Mouse (Mus musculus) forebrain, embryonic 11.5 days (tissue): ENCODE measurements around the gene Atxn1. TPM values are rescaled to one million over a fixed set of nuclear protein-coding genes. Genes with fewer than 3 reads are reported as not detected.

Source experiments
- ATAC-seq: fragments of 200-750 bp; cut with Nextera tagmentation; replicated peaks from 2 replicates; pipeline ENCODE4 v1.8.0; 2017; ENCODE audit warnings: moderate TSS enrichment; ENCODE audit not compliant: low FRiP score
- DNase-seq: peaks from one replicate; pipeline ENCODE4 v3.0.0-alpha.2; 2017; ENCODE audit warnings: low spot score
- H3K27ac ChIP-seq: fragments of 300-500 bp; sonication (generic); 2 replicates; pipeline ENCODE4 v1.5.1; 2014; ENCODE audit warnings: low read depth, low read length
- H3K27me3 ChIP-seq: fragments of 300-500 bp; sonication (generic); 2 replicates; pipeline ENCODE4 v1.6.1; 2014; ENCODE audit warnings: mild to moderate bottlenecking, low read length, mixed read lengths; ENCODE audit not compliant: control insufficient read depth, insufficient read depth
- H3K36me3 ChIP-seq: fragments of 300-500 bp; sonication (generic); 2 replicates; pipeline ENCODE4 v1.6.1; 2014; ENCODE audit warnings: mild to moderate bottlenecking, low read length, moderate library complexity, mixed read lengths; ENCODE audit not compliant: control insufficient read depth, insufficient read depth
- H3K4me1 ChIP-seq: fragments of 300-500 bp; sonication (generic); replicated peaks from 2 replicates; pipeline ENCODE4 v1.6.1; 2014; ENCODE audit warnings: low read length, mixed read lengths; ENCODE audit not compliant: control insufficient read depth, insufficient read depth
- H3K4me2 ChIP-seq: fragments of 300-500 bp; sonication (generic); 2 replicates; pipeline ENCODE4 v1.6.1; 2014; ENCODE audit warnings: low read depth, mild to moderate bottlenecking, low read length, moderate library complexity, mixed read lengths; ENCODE audit not compliant: severe bottlenecking
- H3K4me3 ChIP-seq: fragments of 300-500 bp; sonication (generic); 2 replicates; pipeline ENCODE4 v1.5.1; 2014; ENCODE audit warnings: low read depth, low read length
- H3K9ac ChIP-seq: fragments of 300-500 bp; sonication (generic); 2 replicates; pipeline ENCODE4 v1.6.1; 2014; ENCODE audit warnings: low read length
- H3K9me3 ChIP-seq: fragments of 300-500 bp; sonication (generic); 2 replicates; pipeline ENCODE4 v1.6.1; 2016; ENCODE audit warnings: low read length, mixed read lengths; ENCODE audit not compliant: control insufficient read depth
- WGBS: fragments of 180-500 bp; shearing (Covaris S2); extraction: QIAGEN DNeasy Blood & Tissue Kit; methylation state at CpG from one replicate; pipeline ENCODE4 v1.1.7; 2014; 5-methylcytosine and 5-hydroxymethylcytosine counted together
- polyA plus RNA-seq: library from polyadenylated mRNA; unstranded; fragments of >200 nt; fragmentation: Nextera tagmentation; extraction: Ambion mirVana; gene quantifications from 2 replicates; pipeline ENCODE4 v1.2.1, GENCODE M21; 2014

Gene Atxn1
- polyA plus RNA-seq, 1 experiment from 2014 or later, result 3.3 TPM

DNA sequence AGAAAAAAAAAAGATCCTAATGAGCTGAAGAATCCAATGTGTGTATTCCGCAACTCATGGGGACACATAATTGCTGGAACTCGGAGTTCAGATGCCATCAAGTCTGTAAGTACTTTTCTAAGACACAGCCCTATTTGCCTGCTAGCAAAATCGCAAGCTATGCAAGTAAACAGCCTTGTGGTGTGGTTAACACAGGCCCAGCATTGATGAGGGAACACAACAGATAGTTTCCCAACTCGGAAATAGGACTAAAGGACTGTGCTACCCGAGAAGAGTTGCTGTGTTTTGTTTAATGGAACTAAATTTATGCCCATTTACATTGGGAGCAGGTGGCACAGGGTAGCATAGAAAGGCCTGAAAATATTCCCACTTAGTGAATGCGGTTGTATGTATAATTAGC is 214.2 kb downstream of the Atxn1 start:
- Histone ChIP-seq H3K27me3 (no peaks in the 10 kb centered on the region), H3K4me3 (no peak overlapping the region), H3K4me2 (no peak overlapping the region), H3K4me1 (no peaks in the 10 kb centered on the region), H3K36me3 (no peaks in the 10 kb centered on the region), H3K9ac (no peak overlapping the region), H3K27ac (no peak overlapping the region), H3K9me3 (no peaks in the 10 kb centered on the region)
- ATAC-seq (no peak), DNase-seq (no peak)
- WGBS, result 71% methylated on average over 6 of the region's 6 CpGs

DNA sequence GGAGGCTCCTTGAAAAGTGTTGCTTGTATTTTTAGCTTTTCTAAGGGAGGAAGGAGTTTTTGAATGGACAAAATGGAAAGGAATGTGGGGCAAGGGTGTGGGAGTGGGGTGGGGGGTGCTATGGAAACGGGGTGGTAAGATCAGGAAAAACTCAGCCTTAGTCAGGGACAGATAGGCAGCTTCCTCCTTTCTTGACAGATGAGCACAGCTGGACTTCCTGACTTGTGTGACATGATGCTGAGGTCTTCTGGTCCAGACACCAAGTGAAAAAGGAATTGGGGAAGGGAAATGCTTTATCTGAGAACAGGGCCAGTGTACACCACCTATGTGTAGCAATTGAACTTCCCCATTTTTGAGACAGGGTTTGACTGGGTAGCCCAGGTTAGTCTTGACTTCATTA is 214.9 kb downstream of the Atxn1 start:
- H3K36me3 ChIP-seq, result no peaks in the 10 kb centered on the region
- no peaks in the 10 kb centered on the region for H3K27me3 ChIP-seq
- H3K4me2 ChIP-seq, result no peak overlapping the region
- H3K4me3 ChIP-seq, result no peak overlapping the region
- WGBS, result 67% methylated on average over 1 of the region's 1 CpGs
- H3K4me1 ChIP-seq, result no peaks in the 10 kb centered on the region
- no peak overlapping the region for H3K27ac ChIP-seq
- no peak overlapping the region for H3K9ac ChIP-seq
- ATAC-seq (no peak), DNase-seq (no peak)
- no peaks in the 10 kb centered on the region for H3K9me3 ChIP-seq

DNA sequence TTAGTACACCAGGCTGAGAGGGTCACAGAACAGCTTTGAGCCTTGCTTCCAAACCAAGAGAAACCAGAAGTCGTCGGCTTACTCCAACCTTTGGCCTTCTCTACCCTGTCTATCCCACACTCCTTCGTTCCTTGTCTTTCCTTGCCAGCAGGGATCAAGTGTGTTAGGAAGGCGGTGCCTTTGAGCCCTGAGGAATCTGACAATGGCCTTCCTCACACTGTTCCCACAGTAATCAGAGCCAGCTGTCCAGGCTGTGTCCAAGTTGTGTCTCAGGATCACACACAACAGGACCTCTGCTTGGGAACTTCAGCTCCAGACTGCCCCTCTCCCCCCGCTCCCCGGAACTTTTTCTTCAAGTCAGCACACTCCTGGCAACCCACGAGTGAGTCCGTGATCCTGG is 215.6 kb downstream of the Atxn1 start:
- 82% methylated on average over 8 of the region's 8 CpGs for WGBS
- no peak for DNase-seq
- H3K4me1 ChIP-seq, result no peaks in the 10 kb centered on the region

DNA sequence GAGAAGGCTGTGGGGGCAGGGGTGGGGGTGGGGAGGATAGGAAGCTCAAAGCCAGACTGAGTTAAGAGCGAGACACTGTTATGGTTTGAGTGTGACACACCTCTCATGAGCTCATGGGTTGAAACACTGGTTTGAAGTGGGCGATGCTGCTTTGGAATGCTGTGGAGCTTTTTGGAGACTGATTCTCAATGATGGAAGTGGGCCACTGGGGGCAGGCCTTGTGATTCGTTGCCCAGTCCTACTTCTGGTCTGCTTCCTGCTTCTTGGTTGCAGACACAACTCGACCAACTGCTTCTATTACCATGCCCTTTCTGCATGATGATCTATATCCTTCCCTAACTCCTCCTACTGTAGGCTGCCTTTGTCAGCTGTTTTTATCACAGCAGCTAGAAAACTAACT is 216.1 kb downstream of the Atxn1 start:
- Histone ChIP-seq H3K4me3 (no peak overlapping the region), H3K4me1 (no peaks in the 10 kb centered on the region), H3K27ac (no peak overlapping the region), H3K9me3 (no peaks in the 10 kb centered on the region), H3K9ac (no peak overlapping the region), H3K4me2 (no peak overlapping the region), H3K36me3 (no peaks in the 10 kb centered on the region), H3K27me3 (no peaks in the 10 kb centered on the region)
- WGBS, result 82% methylated on average over 4 of the region's 4 CpGs
- no peak for ATAC-seq
- DNase-seq, result no peak

More for the DNA sequence above, 215.6 kb downstream of the Atxn1 start:
- no peak overlapping the region for H3K27ac ChIP-seq
- H3K36me3 ChIP-seq, result no peaks in the 10 kb centered on the region
- H3K9ac ChIP-seq, result no peak overlapping the region
- H3K9me3 ChIP-seq, result no peaks in the 10 kb centered on the region
- ATAC-seq, result no peak
- no peaks in the 10 kb centered on the region for H3K27me3 ChIP-seq
- H3K4me3 ChIP-seq, result no peak overlapping the region
- no peak overlapping the region for H3K4me2 ChIP-seq

DNA sequence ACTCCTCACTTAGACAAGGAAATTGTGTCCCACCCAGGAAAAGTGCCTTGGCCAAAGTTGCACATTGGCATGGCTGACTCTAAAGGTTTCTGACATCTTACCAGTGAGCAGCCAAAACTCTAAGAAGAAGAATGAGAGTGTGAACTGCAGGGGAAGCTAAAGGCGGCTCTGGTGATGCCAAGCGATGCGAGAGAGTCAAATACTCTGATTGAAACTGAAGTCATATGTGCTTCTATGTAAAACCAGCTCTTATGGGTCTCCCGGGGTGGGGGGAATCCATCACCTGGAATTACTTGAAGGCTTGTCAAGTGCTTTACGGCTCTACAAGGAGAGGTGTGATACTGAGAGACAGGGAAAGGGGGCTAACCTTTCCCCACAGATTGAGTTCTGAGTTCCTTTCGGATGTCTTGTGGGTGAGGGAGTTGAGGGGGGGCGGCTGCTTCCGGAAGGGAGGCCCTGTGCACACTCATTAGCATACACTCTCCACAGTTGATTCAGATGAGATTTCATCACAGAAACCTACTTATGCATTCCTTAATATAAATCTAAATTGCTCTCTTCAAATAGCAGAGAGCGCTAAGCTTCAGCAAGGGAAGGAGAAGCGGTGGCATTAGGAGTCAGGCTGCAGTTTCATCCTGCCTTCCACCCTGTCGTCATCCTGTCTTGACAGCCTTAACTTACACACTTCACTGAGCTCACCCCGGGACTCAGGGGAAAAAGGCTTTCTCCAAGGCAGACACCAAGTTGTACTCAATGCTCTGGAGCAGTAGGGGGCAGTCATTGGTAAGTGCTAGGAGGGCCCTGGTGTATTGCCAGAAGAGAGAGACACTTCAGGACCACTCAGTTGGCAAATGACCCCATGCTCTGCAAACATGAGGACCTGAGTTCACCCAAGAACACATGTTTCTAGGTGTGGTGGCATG is 218.7 kb downstream of the Atxn1 start:
- no peak for ATAC-seq
- Histone ChIP-seq H3K36me3 (no peaks in the 10 kb centered on the region), H3K9me3 (no peaks in the 10 kb centered on the region), H3K9ac (no peak overlapping the region), H3K27ac (no peak overlapping the region), H3K27me3 (no peaks in the 10 kb centered on the region), H3K4me1 (no peaks in the 10 kb centered on the region), H3K4me2 (no peak overlapping the region), H3K4me3 (no peak overlapping the region)
- DNase-seq, result no peak
- 72% methylated on average over 12 of the region's 12 CpGs for WGBS

DNA sequence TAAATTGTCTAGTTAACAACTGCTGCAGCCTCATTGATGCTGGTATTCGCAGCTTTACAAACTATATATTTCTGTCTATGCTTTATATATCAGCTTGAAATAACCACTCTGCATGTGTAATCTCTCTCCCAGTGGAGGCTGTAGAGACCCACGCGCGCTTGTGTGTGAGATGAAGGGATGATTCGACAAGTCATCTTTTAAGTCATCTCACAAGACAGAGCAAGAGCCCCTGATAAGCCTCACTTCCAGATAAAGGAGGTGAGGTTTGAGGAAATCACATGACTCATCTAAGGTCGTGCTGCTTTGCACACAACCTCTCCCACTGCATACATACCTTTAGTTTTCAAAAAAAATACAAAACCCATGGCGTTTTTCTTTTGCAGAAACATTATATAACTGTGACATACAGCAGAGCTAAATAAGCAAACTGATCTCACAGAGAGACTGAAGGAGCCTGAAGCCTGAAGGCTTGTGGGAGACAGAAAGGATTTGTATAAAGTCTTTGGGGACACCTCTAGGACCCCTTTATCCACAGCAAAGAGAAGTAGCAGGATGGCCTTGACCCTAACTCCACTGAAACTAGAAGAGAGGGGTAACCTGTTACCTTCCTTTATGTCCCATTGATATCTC is 219.9 kb downstream of the Atxn1 start:
- ATAC-seq, result no peak
- no peaks in the 10 kb centered on the region for H3K9me3 ChIP-seq

DNA sequence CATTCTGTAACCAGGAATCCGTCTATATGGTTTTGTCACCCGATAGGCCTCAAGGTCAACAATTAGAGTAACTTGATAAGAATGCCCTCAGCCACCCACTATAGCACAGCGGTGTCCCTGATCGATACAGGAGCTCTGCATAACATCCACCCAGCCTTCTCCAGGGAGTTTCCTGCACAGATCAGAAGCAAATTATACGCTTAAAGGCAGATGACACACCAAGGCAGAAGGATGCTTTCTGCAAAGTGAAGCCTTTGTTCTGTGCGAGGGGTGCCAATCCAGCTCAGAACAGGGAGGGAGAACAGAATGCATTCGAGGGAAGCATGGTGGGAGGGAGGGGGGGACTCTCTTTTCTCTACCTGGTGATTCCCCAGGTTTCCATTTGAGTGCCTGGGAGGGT is 221.0 kb downstream of the Atxn1 start:
- Histone ChIP-seq H3K4me3 (no peak overlapping the region), H3K4me2 (no peak overlapping the region), H3K4me1 (no peaks in the 10 kb centered on the region), H3K27me3 (no peaks in the 10 kb centered on the region), H3K9ac (no peak overlapping the region), H3K36me3 (no peaks in the 10 kb centered on the region), H3K9me3 (no peaks in the 10 kb centered on the region), H3K27ac (no peak overlapping the region)
- ATAC-seq (no peak), DNase-seq (no peak)
- 55% methylated on average over 7 of the region's 7 CpGs for WGBS

More for the DNA sequence above, 219.9 kb downstream of the Atxn1 start:
- Histone ChIP-seq H3K27me3 (no peaks in the 10 kb centered on the region), H3K27ac (no peak overlapping the region), H3K36me3 (no peaks in the 10 kb centered on the region), H3K9ac (no peak overlapping the region), H3K4me1 (no peaks in the 10 kb centered on the region), H3K4me3 (no peak overlapping the region), H3K4me2 (no peak overlapping the region)
- 90% methylated on average over 7 of the region's 7 CpGs for WGBS
- DNase-seq, result no peak

DNA sequence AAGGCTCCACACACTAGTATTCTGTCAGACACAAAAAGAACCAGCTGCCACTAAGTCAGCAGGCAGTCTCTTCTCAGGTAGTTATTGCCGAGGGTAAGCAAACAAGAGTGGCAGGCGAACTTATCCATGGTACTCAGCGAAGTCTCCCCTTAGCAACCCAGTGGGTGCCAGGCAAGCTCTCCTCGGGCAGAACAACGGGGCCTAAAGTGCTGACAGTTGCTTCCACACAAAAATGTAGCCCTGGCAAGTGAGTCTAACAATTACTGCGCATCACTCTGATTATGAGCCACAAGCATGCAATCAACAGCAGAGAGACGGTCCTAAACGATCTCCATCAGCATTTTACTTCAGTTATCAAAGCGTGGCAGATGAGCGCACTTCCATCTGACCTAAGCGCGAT is 224.4 kb downstream of the Atxn1 start:
- WGBS, result 89% methylated on average over 12 of the region's 12 CpGs
- Histone ChIP-seq H3K4me2 (no peak overlapping the region), H3K27me3 (no peaks in the 10 kb centered on the region), H3K27ac (no peak overlapping the region), H3K4me3 (no peak overlapping the region), H3K36me3 (no peaks in the 10 kb centered on the region), H3K4me1 (no peaks in the 10 kb centered on the region), H3K9ac (no peak overlapping the region), H3K9me3 (no peaks in the 10 kb centered on the region)
- no peak for ATAC-seq
- no peak for DNase-seq
